Mouse (Mus musculus) spleen, adult 2 months (tissue): ENCODE results near the gene Jmjd1c.

Experiments
- CTCF ChIP-seq: fragments of 200-500 bp; IDR thresholded peaks from 2 replicates; pipeline ENCODE4 v1.5.1; 2011; ENCODE audit warnings: mild to moderate bottlenecking, inconsistent platforms; ENCODE audit not compliant: insufficient read depth, insufficient read length, insufficient replicate concordance; ENCODE audit errors: extremely low read depth
- POLR2A ChIP-seq: fragments of 200-500 bp; IDR thresholded peaks from 2 replicates; pipeline ENCODE4 v1.6.1; 2011; ENCODE audit warnings: low read depth, low read length, inconsistent platforms

DNA sequence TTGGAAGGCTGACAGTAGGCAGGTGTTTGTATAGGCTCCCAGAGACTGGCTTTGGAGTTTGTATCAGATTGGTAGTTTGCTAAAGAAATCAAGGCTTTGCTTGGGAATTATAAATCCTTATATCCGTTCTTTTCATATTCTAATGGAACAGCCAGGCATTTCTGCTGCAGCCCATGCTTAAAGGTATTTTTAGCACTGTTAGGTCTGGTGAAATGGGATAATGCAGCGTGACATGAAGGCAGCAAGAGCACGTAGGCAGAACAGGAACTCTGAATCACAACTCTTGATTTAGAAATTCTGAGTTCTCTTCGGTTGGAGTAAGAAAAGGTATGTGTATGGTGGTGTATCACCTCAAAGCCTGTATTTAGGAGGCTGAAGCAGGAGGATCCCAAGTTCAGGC is 28.2 kb downstream of the Jmjd1c start:
- TF ChIP-seq CTCF (no peak), POLR2A (no peak)
